Mouse (Mus musculus) megakaryocyte, embryonic 14.5 days (primary cell): ENCODE measurements at regions not wholly inside any gene's neighbourhood (a gene's known extent, or its start where the extent isn't known, plus 50 kb on each side); places are given as distances from the start of the nearest gene placed in this dataset.

Experiments
- H3K27me3 ChIP-seq: replicated peaks from 2 replicates; pipeline ENCODE3; 2012; ENCODE audit warnings: inconsistent platforms
- H3K36me3 ChIP-seq: replicated peaks from 2 replicates; pipeline ENCODE3; 2012; ENCODE audit warnings: low read length, inconsistent platforms, mixed read lengths
- H3K4me1 ChIP-seq: 2 replicates; pipeline ENCODE4 v1.6.1; 2012; ENCODE audit warnings: inconsistent platforms
- H3K4me3 ChIP-seq: replicated peaks from 2 replicates; pipeline ENCODE3; 2012; ENCODE audit warnings: moderate library complexity, mild to moderate bottlenecking, inconsistent platforms
- H3K9me3 ChIP-seq: 2 replicates; pipeline ENCODE4 v1.6.1; 2012; ENCODE audit warnings: inconsistent platforms
- FLI1 ChIP-seq: IDR thresholded peaks from 2 replicates; pipeline ENCODE4 v1.6.1; 2012; ENCODE audit warnings: low read length, inconsistent platforms, mixed read lengths
- GATA1 ChIP-seq: IDR thresholded peaks from 3 replicates; pipeline ENCODE4 v1.6.1; 2012; ENCODE audit warnings: mixed read lengths, low read length, inconsistent platforms, borderline replicate concordance

- TF ChIP-seq FLI1 (no peak), GATA1 (no peak)
- H3K4me3 ChIP-seq, result no peak overlapping the region
- peaks cover 11% of the 10 kb centered on the region; the same call in 1 of the 2 replicates for H3K4me1 ChIP-seq
- no peaks in the 10 kb centered on the region for H3K27me3 ChIP-seq
- no peaks in the 10 kb centered on the region for H3K36me3 ChIP-seq
- no peaks in the 10 kb centered on the region for H3K9me3 ChIP-seq
These were observed 88.6 kb upstream of the Tdrd3 start for GRCm38 (mm10) chr14:87327841-87328240.

- Histone ChIP-seq H3K4me1 (no peaks in the 10 kb centered on the region), H3K27me3 (no peaks in the 10 kb centered on the region), H3K36me3 (no peaks in the 10 kb centered on the region), H3K9me3 (no peaks in the 10 kb centered on the region), H3K4me3 (no peak overlapping the region)
- no peak for TF ChIP-seq FLI1
- TF ChIP-seq GATA1, result no peak
These were observed 78.4 kb upstream of the Tdrd3 start for GRCm38 (mm10) chr14:87337950-87338526.

- H3K27me3 ChIP-seq, result no peaks in the 10 kb centered on the region
- TF ChIP-seq FLI1 (no peak), GATA1 (no peak)
- 0 out of 2 replicates have a peak, but pooled peaks cover 3% of the 10 kb centered on the region for H3K9me3 ChIP-seq
- H3K4me3 ChIP-seq, result no peak overlapping the region
- H3K4me1 ChIP-seq, result no peaks in the 10 kb centered on the region
- no peaks in the 10 kb centered on the region for H3K36me3 ChIP-seq
These were observed 71.9 kb upstream of the Tdrd3 start for GRCm38 (mm10) chr14:87344540-87344939.

GRCm38 (mm10) chr14:87346812-87347211 lies 69.6 kb upstream of the Tdrd3 start:
- Histone ChIP-seq H3K9me3 (0 out of 2 replicates have a peak, but pooled peaks cover 3% of the 10 kb centered on the region), H3K36me3 (no peaks in the 10 kb centered on the region), H3K4me3 (no peak overlapping the region), H3K4me1 (no peaks in the 10 kb centered on the region), H3K27me3 (no peaks in the 10 kb centered on the region)
- TF ChIP-seq FLI1, result no peak
- no peak for TF ChIP-seq GATA1

GRCm38 (mm10) chr14:87348825-87349224 lies 67.6 kb upstream of the Tdrd3 start:
- Histone ChIP-seq H3K4me3 (no peak overlapping the region), H3K9me3 (0 out of 2 replicates have a peak, but pooled peaks cover 3% of the 10 kb centered on the region), H3K36me3 (no peaks in the 10 kb centered on the region), H3K27me3 (no peaks in the 10 kb centered on the region), H3K4me1 (no peaks in the 10 kb centered on the region)
- TF ChIP-seq GATA1 (no peak), FLI1 (no peak)

- H3K4me3 ChIP-seq, result no peak overlapping the region
- no peaks in the 10 kb centered on the region; the same call in 1 of the 2 replicates for H3K4me1 ChIP-seq
- no peaks in the 10 kb centered on the region for H3K36me3 ChIP-seq
- TF ChIP-seq FLI1, result no peak
- TF ChIP-seq GATA1, result no peak
- H3K27me3 ChIP-seq, result peaks cover 3% of the 10 kb centered on the region
- no peaks in the 10 kb centered on the region for H3K9me3 ChIP-seq
These were observed 50.6 kb upstream of the Tdrd3 start for GRCm38 (mm10) chr14:87365793-87366192.
